Mouse (Mus musculus): ENCODE measurements at regions not wholly inside any gene's neighbourhood (a gene's known extent, or its start where the extent isn't known, plus 50 kb on each side); places are given as distances from the start of the nearest gene placed in this dataset.

GRCm38 (mm10) chr8:28341236-28341635 is 893.8 kb downstream of the Poteg start:
- Histone ChIP-seq H3K4me3 (ENCODE audit: low read depth, low read length) (no peak overlapping the region), H3K27me3 (replicated peaks; ENCODE audit: insufficient read depth, low read length) (no peaks in the 10 kb centered on the region), H3K4me2 (replicated peaks; ENCODE audit: low read depth, low read length) (no peak overlapping the region), H3K9me3 (ENCODE audit: low read length) (no peaks in the 10 kb centered on the region), H3K9ac (replicated peaks; ENCODE audit: low read depth) (no peak overlapping the region), H3K36me3 (ENCODE audit: insufficient read depth, low read length) (no peaks in the 10 kb centered on the region), H3K4me1 (ENCODE audit: insufficient read depth, low read depth, low read length) (no peaks in the 10 kb centered on the region), H3K27ac (ENCODE audit: low read length) (no peak overlapping the region)
- ATAC-seq: no peak
- WGBS: 82% methylated on average over 11 of the region's 11 CpGs
- TF ChIP-seq EP300 (IDR thresholded peaks at IDR 0.05) (no peak), CTCF (IDR thresholded peaks at IDR 0.05) (no peak)
- no peak for DNase-seq (ENCODE audit: low spot score)

DNA sequence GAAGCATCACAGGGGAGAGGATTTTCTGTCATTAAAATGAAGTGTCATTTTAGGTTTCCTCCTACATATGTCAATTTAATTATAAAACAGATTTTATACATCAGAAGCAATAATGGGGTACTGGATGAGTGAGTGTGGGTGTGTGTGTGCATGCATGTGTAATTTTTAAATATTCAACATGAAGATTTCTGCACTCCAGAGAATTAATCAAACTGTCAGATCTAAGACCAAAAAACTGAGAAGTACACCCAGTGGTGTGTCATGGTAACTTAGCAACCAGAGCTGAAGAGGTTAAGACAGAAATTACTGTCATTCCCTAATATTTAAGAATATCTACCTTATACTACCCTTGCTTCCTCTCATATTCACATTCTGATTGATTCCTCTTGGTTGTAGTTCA is 919.0 kb downstream of the Poteg start:
- TF ChIP-seq CTCF (IDR thresholded peaks at IDR 0.05): no peak
- ATAC-seq (no peak), DNase-seq (ENCODE audit: low spot score) (no peak)
- Histone ChIP-seq H3K27ac (ENCODE audit: low read length) (no peak overlapping the region), H3K4me3 (ENCODE audit: low read depth, low read length) (no peak overlapping the region), H3K9me3 (ENCODE audit: low read length) (no peaks in the 10 kb centered on the region), H3K27me3 (replicated peaks; ENCODE audit: insufficient read depth, low read length) (no peaks in the 10 kb centered on the region), H3K36me3 (ENCODE audit: insufficient read depth, low read length) (no peaks in the 10 kb centered on the region), H3K4me2 (replicated peaks; ENCODE audit: low read depth, low read length) (no peak overlapping the region), H3K9ac (replicated peaks; ENCODE audit: low read depth) (no peak overlapping the region), H3K4me1 (ENCODE audit: insufficient read depth, low read depth, low read length) (no peaks in the 10 kb centered on the region)

DNA sequence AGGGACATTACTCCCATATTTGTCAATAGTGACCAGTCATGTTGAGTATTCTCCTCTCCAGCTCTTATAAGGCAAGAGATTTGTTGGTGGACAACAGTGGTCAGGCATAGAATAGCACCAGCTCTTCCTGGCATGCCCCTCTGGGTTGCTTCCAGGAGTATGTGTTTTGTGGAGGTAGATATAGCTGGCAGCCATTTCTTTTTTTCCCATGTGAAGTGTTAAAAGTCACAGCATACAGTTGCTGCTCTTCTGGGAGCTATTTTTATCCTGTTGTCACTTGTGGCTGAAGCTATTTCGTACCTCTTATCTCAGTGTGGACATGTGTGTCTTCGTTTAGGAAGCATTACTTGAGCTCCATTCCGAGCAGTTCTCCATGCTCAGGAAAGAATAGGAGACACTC is 919.9 kb downstream of the Poteg start:
- Histone ChIP-seq H3K4me3 (ENCODE audit: low read depth, low read length) (no peak overlapping the region), H3K9ac (replicated peaks; ENCODE audit: low read depth) (no peak overlapping the region), H3K9me3 (ENCODE audit: low read length) (no peaks in the 10 kb centered on the region), H3K27ac (ENCODE audit: low read length) (no peak overlapping the region), H3K4me2 (replicated peaks; ENCODE audit: low read depth, low read length) (no peak overlapping the region), H3K27me3 (replicated peaks; ENCODE audit: insufficient read depth, low read length) (no peaks in the 10 kb centered on the region), H3K4me1 (ENCODE audit: insufficient read depth, low read depth, low read length) (no peaks in the 10 kb centered on the region), H3K36me3 (ENCODE audit: insufficient read depth, low read length) (no peaks in the 10 kb centered on the region)
- no peak for ATAC-seq
- TF ChIP-seq EP300 (IDR thresholded peaks at IDR 0.05): no peak
- no peak for TF ChIP-seq CTCF (IDR thresholded peaks at IDR 0.05)
- 58% methylated on average over 3 of the region's 3 CpGs for WGBS
- no peak for DNase-seq (ENCODE audit: low spot score)

DNA sequence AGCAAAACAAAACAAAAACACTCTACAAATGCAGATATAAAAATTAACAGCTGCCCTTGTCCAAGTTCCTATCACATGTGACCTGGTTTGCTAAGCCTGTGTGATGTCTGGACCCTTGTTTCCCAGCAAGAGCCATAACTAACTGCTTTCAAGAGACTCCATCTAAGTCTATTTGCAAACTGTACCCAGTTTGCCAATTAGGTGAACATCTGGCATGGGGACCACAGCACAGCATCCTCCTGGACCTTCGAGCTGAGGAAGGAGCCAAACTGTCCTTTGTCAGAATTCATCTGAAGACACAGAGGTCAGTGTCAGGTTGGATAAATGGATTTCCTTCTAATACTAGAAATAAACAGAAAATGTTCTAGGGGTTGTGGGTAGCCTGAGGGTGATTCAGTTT is 924.3 kb downstream of the Poteg start:
- H3K27ac ChIP-seq (ENCODE audit: low read length): no peak overlapping the region
- H3K36me3 ChIP-seq (ENCODE audit: insufficient read depth, low read length): no peaks in the 10 kb centered on the region
- no peak overlapping the region for H3K4me2 ChIP-seq (replicated peaks; ENCODE audit: low read depth, low read length)
- no peak for DNase-seq (ENCODE audit: low spot score)
- H3K4me3 ChIP-seq (ENCODE audit: low read depth, low read length): no peak overlapping the region
- no peak overlapping the region for H3K9ac ChIP-seq (replicated peaks; ENCODE audit: low read depth)
- no peaks in the 10 kb centered on the region for H3K9me3 ChIP-seq (ENCODE audit: low read length)
- no peaks in the 10 kb centered on the region for H3K4me1 ChIP-seq (ENCODE audit: insufficient read depth, low read depth, low read length)
- ATAC-seq: no peak
- H3K27me3 ChIP-seq (replicated peaks; ENCODE audit: insufficient read depth, low read length): no peaks in the 10 kb centered on the region
- WGBS: 46% methylated on average over 1 of the region's 1 CpGs
- TF ChIP-seq CTCF (IDR thresholded peaks at IDR 0.05) (no peak), EP300 (IDR thresholded peaks at IDR 0.05) (no peak)

- Histone ChIP-seq H3K4me3 (ENCODE audit: low read depth, low read length) (no peak overlapping the region), H3K4me1 (ENCODE audit: insufficient read depth, low read depth, low read length) (no peaks in the 10 kb centered on the region), H3K27ac (ENCODE audit: low read length) (no peak overlapping the region), H3K36me3 (ENCODE audit: insufficient read depth, low read length) (no peaks in the 10 kb centered on the region), H3K9ac (replicated peaks; ENCODE audit: low read depth) (no peak overlapping the region), H3K4me2 (replicated peaks; ENCODE audit: low read depth, low read length) (no peak overlapping the region), H3K27me3 (replicated peaks; ENCODE audit: insufficient read depth, low read length) (no peaks in the 10 kb centered on the region), H3K9me3 (ENCODE audit: low read length) (no peaks in the 10 kb centered on the region)
- no peak for ATAC-seq
- DNase-seq (ENCODE audit: low spot score): no peak
- no peak for TF ChIP-seq CTCF (IDR thresholded peaks at IDR 0.05)
- 45% methylated on average over 1 of the region's 1 CpGs for WGBS
These were observed 952.7 kb downstream of the Poteg start for GRCm38 (mm10) chr8:28400141-28400540.

GRCm38 (mm10) chr8:28427544-28428135 is 980.2 kb downstream of the Poteg start:
- no peak for ATAC-seq
- Histone ChIP-seq H3K27me3 (replicated peaks; ENCODE audit: insufficient read depth, low read length) (no peaks in the 10 kb centered on the region), H3K27ac (ENCODE audit: low read length) (no peak overlapping the region), H3K36me3 (ENCODE audit: insufficient read depth, low read length) (no peaks in the 10 kb centered on the region), H3K4me1 (ENCODE audit: insufficient read depth, low read depth, low read length) (no peaks in the 10 kb centered on the region), H3K9ac (replicated peaks; ENCODE audit: low read depth) (no peak overlapping the region), H3K4me3 (ENCODE audit: low read depth, low read length) (no peak overlapping the region), H3K4me2 (replicated peaks; ENCODE audit: low read depth, low read length) (no peak overlapping the region), H3K9me3 (ENCODE audit: low read length) (no peaks in the 10 kb centered on the region)
- DNase-seq (ENCODE audit: low spot score): no peak
- no peak for TF ChIP-seq EP300 (IDR thresholded peaks at IDR 0.05)
- TF ChIP-seq CTCF (IDR thresholded peaks at IDR 0.05): no peak
- 62% methylated on average over 7 of the region's 7 CpGs for WGBS

GRCm38 (mm10) chr8:28473190-28473589 is 1025.7 kb downstream of the Poteg start:
- ATAC-seq: no peak
- H3K9me3 ChIP-seq (ENCODE audit: low read length): no peaks in the 10 kb centered on the region
- DNase-seq (ENCODE audit: low spot score): no peak
- TF ChIP-seq EP300 (IDR thresholded peaks at IDR 0.05) (no peak), CTCF (IDR thresholded peaks at IDR 0.05) (no peak)
- H3K36me3 ChIP-seq (ENCODE audit: insufficient read depth, low read length): no peaks in the 10 kb centered on the region
- no peak overlapping the region for H3K9ac ChIP-seq (replicated peaks; ENCODE audit: low read depth)
- H3K27me3 ChIP-seq (replicated peaks; ENCODE audit: insufficient read depth, low read length): no peaks in the 10 kb centered on the region
- H3K27ac ChIP-seq (ENCODE audit: low read length): no peak overlapping the region
- no peak overlapping the region for H3K4me2 ChIP-seq (replicated peaks; ENCODE audit: low read depth, low read length)
- H3K4me1 ChIP-seq (ENCODE audit: insufficient read depth, low read depth, low read length): no peaks in the 10 kb centered on the region
- 84% methylated on average over 2 of the region's 2 CpGs for WGBS
- no peak overlapping the region for H3K4me3 ChIP-seq (ENCODE audit: low read depth, low read length)

Data from lung, postnatal 0 days (tissue).